Mouse (Mus musculus) embryonic stem cell, embryonic (primary cell): Measurements from ENCODE around the gene Lgals3bp.
"Not testable (repeated sequence)": the region's sequence is repeated elsewhere in the genome, so short reads cannot be mapped to it uniquely, and the experiment has no call there.

Experiments
- CTCF ChIA-PET, 4 experiments: fragments of 300-600 bp in 2 of 4; fragments of 350-600 bp in 2 of 4; sonication (Branson Sonifier 250); formaldehyde crosslinking; loops; one replicate each; lab custom pipeline; 2022; ENCODE audit warnings: inconsistent platforms in 2 of 4; lab: Charles Lee
- POLR2A ChIA-PET, 4 experiments: fragments of 300-600 bp in 2 of 4; fragments of 350-600 bp in 2 of 4; sonication (Branson Sonifier 250); formaldehyde crosslinking; loops; one replicate each; lab custom pipeline; 2022; ENCODE audit warnings: antibody characterized with exemption in 4 of 4, inconsistent platforms in 1 of 4; lab: Charles Lee

Lgals3bp gene

DNA sequence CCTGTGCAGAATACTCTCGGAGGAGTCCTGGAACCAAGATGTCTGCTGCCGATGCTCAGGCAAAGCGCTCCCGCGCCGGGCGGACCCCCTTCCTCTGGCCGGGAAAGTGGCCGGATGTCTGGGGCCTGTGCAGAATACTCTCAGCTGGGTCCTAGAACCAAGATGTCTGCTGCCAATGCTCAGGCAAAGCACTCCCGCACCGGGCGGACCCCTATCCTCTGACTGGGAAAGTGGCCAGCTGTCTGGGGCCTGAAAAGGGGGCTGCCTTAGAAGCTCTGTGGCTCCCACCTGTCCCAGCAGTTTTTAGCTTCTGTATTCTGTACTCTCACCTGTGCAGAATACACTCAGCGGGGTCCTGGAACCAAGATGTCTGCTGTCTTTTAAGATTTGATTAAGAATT is 14.1 kb downstream of the Lgals3bp start:
- CTCF ChIA-PET = interaction anchor here in 1 of 4 experiments (1.0 kb wide), 1 partner anchor 56 kb away, joined by 3 read pairs; no protein-coding TSS in a partner anchor
- POLR2A ChIA-PET = not testable (repeated sequence)

DNA sequence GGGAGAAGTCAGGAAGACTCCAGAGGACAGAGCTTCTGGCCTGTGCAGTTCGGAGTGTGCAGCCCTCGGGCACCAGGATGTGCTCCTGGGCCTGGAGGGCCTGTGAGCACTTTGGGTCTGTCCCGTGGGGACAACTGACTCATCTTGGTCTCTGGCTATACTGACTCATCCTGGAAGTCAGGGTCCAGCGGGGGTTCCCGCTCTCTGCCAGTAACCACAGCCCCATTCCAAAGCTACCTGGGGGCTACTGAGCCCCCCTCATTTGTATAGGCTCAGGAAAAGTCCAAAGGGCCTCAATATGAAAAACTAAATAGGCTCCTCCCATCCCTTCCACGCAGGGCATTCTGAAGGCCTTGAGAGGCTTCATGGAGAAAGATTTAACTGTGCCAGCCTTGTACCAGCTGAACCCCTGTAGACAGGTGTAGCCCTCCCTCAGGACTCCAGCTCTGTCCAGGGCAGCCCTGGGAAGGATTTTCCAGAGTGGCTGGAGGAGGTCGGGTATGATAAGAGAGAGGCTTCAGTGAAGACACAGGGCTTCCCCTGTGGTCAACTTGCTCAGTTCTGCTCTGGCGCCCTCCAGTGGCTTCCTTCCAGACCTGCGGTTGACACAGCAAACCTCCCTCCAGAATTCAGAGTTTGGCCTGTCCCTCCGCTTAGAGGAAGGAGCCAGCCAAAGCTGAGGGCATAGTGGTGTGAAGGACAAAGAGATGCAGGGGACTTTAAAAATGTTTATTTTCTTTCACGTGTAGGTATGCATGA is 22.5 kb downstream of the Lgals3bp start:
- ChIA-PET POLR2A (interaction anchor here in 1 of 4 experiments (0.7 kb wide), 1 partner anchor 47 kb away, joined by 3 read pairs; no protein-coding TSS in a partner anchor), CTCF (interaction anchor here (0.6 to 2.4 kb wide), 24 partner anchors 8 to 383 kb away, joined by 3 to 10 read pairs (median 3); partner anchors contain the start of gene Usp36 (in 1 of the 4))

DNA sequence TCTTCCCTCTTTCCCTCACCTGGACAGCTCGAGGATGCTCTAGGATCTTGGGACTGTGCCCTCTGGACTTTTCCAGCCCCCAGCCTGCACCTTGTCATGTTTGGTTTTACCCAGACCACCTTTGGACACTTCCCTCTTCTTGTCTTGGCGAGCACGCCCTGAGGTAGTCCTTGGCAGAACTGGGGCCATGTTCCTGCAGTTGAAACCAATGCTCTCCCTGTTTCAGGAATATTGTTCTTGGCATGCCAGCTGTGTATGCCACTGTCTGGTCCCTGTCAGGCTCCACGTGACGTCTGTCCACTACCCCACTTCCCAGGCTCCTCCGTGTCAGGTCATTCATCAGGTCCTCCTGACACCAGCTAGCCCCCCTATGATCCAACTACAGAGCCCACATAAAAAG is 23.2 kb downstream of the Lgals3bp start:
- ChIA-PET CTCF (interaction anchor here in 3 of 4 experiments (0.6 to 2.4 kb wide), 5 partner anchors 45 to 585 kb away, joined by 3 to 10 read pairs (median 5); no protein-coding TSS in a partner anchor), POLR2A (no interaction called here)

DNA sequence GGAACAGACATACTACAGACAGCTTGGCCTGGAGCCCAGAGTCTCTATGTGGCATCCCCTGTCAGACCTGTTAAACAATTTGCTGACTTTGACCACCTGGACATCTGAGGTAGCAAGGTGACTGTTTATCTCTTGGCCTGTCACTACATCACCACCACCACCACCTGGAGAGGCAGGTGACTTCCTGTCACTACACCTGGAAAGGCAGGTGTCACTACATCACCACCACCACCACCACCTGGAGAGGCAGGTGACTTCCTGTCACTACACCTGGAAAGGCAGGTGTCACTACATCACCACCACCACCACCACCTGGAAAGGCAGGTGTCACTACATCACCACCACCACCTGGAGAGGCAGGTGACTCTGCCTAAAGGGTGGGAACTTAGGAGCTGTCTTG is 25.6 kb downstream of the Lgals3bp start:
- POLR2A ChIA-PET = interaction anchor here in 1 of 4 experiments (0.5 kb wide), 1 partner anchor 243 kb away, joined by 3 read pairs; no protein-coding TSS in a partner anchor
- CTCF ChIA-PET = not testable (repeated sequence)

DNA sequence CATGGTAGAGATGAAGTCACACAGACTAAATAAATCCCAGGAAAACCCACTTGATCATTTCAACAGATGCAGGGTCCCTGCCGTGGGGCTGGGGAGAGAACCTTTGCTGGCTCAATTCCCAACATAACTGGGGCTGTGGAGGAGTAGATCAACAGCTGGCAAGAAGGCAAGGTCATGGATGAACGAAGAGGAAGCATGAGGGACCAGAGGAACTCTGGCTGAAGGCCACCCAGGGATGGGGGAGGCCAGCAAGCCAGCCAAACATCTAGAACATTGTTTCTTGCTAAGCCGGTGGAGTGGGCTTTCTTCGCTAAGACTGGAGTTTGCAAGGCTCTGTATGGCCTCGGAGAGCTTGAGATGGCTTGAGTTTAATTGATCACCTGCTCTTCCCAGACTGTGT is 26.0 kb downstream of the Lgals3bp start:
- POLR2A ChIA-PET = interaction anchor here in 2 of 4 experiments (0.5 to 0.6 kb wide), 2 partner anchors 243 to 844 kb away, joined by 3 to 4 read pairs; no protein-coding TSS in a partner anchor
- CTCF ChIA-PET = interaction anchor here in 2 of 4 experiments (0.5 to 0.6 kb wide), 2 partner anchors 1412 to 1564 kb away, joined by 3 to 4 read pairs; no protein-coding TSS in a partner anchor

DNA sequence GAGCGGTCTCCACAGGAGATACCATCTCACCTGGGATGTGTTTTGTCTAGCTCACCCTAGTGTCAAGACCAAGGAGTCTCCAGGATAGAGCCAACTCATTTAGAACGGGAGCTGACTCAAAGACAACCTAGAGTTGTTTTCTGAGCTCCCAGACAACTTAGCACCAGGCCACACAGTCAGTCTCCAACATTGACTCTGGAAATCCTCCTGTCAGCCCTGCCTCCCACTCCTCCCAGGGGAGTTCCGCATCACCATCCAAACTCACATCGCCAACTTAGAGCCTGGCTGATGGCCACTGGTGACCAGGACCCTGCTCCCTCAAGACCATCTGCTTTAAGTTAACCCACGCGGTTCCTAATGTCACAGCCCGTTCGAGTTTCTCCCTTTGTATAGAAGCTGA is 26.4 kb downstream of the Lgals3bp start:
- ChIA-PET POLR2A (interaction anchor here in 2 of 4 experiments (0.5 to 0.6 kb wide), 2 partner anchors 242 to 844 kb away, joined by 3 to 4 read pairs; no protein-coding TSS in a partner anchor), CTCF (interaction anchor here in 2 of 4 experiments (0.5 to 0.6 kb wide), 2 partner anchors 1412 to 1564 kb away, joined by 3 to 4 read pairs; no protein-coding TSS in a partner anchor)

DNA sequence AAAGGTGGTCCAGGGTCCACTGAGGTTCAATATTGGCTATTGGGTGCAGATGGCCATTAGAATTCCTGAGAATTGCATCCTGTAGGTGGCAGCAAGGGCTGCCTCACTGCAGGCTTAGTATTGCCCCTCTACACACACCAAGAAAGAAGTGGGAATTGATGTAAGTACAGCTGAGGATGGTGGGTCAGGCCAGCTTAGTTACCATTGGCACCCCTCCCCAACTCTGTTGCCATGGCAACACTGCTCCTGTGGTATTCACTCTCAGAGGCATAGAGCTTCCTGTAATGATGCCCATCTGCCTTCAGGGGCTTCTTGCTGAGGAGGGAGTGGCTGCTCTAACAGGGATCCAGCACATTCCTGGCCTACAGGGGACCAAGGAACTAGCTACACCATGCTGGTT is 26.9 kb downstream of the Lgals3bp start:
- ChIA-PET CTCF (interaction anchor here in 1 of 4 experiments (1.5 kb wide), 1 partner anchor 57 kb away, joined by 6 read pairs; no protein-coding TSS in a partner anchor), POLR2A (interaction anchor here in 1 of 4 experiments (0.6 kb wide), 1 partner anchor 845 kb away, joined by 4 read pairs; no protein-coding TSS in a partner anchor)

DNA sequence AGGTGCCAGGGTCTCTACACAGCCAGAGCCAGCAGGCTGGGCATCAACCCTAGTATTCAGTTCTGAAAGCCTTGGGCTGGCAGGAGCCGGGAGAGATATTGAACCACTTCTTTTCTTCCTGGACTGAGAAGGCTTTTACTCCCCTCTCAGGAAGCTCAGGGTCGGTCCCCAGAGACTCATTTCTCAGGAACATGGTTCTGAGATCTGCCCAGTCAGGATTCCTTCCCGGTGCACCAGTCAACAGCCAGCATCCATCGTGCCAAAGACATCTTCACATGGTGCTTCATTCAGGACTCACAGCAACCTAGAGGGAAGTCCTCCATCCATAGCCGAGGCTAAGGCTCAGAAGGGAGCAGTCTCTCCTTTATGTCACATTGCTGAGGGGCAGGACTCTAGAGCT is 27.4 kb downstream of the Lgals3bp start:
- POLR2A ChIA-PET = no interaction called here
- CTCF ChIA-PET = interaction anchor here in 2 of 4 experiments (0.7 to 1.5 kb wide), 2 partner anchors 56 to 458 kb away, joined by 3 to 6 read pairs; no protein-coding TSS in a partner anchor

DNA sequence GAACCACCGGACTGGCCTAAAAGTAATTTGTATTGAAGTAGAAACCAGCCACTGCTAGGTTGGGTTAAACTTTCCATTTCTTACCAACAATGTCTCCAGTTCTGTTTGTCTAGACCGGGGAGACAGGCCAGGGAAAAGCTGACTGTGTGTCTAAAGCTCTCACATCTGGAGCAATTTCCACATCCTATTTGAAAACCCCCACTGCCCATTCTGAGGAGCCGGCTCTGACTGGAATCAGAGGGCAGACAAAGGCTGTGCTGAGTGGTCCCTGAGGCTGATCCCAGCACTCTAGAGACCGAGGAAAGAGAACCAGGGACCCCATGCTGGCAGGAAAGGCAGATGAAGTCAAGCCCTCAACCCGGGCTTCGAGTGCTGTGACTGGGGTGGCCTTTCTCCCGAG is 29.3 kb downstream of the Lgals3bp start:
- ChIA-PET POLR2A (no interaction called here), CTCF (interaction anchor here in 1 of 4 experiments (1.0 kb wide), 1 partner anchor 71 kb away, joined by 3 read pairs; no protein-coding TSS in a partner anchor)

DNA sequence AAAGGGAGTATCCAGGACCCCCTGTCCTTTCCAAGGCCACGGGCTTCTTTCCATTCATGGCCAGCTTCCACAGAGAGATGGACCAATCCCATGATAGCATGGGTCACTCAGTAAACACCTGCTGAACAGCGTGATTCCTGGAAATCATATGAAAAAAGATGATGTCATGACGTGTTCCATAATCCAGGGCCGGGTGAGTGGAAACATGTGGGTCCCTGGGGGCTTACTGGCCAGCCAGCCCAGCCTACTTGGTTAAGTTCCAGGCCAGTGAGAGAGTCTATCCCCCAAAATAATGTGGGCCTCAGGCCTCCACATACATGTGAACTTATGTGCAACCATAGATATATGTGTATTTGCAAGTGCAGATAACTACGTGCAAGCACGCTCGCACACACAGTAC is 30.0 kb downstream of the Lgals3bp start:
- POLR2A ChIA-PET = no interaction called here
- CTCF ChIA-PET = interaction anchor here in 1 of 4 experiments (1.1 kb wide), 1 partner anchor 8 kb away, joined by 3 read pairs; no protein-coding TSS in a partner anchor

DNA sequence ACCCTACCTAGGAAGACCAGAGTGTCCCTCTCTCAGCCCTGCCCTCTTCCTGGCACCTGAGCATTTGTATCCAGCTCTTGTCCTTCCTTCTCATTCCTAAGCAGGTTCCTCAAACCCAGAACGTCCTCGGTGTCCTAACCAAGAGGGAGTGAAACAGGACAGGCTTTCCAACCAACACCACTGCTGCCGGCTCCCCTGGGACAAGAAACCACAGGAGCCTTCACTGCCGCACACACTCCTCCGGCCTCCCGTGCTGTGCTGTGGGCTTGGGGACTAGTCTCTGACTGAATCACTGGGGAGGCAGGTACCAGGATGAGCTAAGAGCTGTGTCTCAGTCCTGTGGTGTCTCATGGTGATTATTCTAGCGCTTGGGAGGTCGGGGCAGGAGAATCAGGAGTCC is 32.2 kb downstream of the Lgals3bp start:
- CTCF ChIA-PET = interaction anchor here in 3 of 4 experiments (0.6 to 2.5 kb wide), 4 partner anchors 51 to 587 kb away, joined by 3 to 9 read pairs (median 4); no protein-coding TSS in a partner anchor
- POLR2A ChIA-PET = interaction anchor here in 2 of 4 experiments (0.9 to 1.6 kb wide), 2 partner anchors 19 to 79 kb away, joined by 3 to 6 read pairs; partner anchors contain the start of gene Usp36 (in 1 of the 2)

DNA sequence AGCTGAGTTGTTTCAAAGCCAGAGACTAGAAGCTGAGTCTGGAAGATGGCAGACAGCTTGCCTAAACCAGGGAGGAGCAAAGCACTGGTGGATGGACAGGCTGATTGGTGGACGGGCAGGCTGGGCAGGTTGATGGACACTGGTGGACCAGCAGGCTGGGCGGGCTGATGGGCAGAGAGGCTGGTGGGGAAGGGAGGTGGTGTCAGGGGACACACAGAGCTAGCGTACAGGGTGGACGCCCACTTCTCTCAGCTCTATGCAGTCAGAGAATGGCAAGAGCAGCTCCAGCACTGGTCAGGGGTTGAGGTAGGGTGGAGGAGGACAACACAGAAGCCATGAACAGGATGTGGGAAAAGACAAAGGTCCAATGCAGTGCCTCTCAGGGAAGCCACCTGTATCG is 32.6 kb downstream of the Lgals3bp start:
- POLR2A ChIA-PET = interaction anchor here in 2 of 4 experiments (0.9 to 1.6 kb wide), 2 partner anchors 19 to 79 kb away, joined by 3 to 6 read pairs; partner anchors contain the start of gene Usp36 (in 1 of the 2)
- CTCF ChIA-PET = interaction anchor here in 3 of 4 experiments (0.5 to 2.5 kb wide), 5 partner anchors 51 to 586 kb away, joined by 3 to 9 read pairs (median 3); no protein-coding TSS in a partner anchor

DNA sequence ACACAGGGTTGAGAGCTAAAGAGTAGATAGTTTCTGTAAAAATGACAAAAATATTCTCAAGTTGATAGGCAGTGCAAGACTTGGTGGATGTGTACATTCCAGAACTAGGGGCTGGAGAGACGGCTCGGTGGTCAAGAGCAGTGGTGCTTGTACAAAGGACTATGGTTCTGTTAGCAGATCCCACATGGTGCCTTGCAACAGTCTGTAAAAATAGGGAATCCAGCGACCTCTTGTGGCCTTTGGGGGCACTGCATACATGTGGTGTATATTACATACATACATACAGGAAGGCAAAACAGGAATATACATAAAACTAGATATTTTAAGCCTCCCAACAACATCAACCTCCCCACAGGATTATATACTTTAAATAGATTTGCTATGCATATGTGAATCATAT is 33.6 kb downstream of the Lgals3bp start:
- ChIA-PET CTCF (interaction anchor here (0.7 to 2.5 kb wide), 5 partner anchors 12 to 50 kb away, joined by 3 to 9 read pairs (median 7); no protein-coding TSS in a partner anchor), POLR2A (interaction anchor here in 1 of 4 experiments (0.9 to 1.6 kb wide), 2 partner anchors 14 to 18 kb away, joined by 3 to 6 read pairs; no protein-coding TSS in a partner anchor)

DNA sequence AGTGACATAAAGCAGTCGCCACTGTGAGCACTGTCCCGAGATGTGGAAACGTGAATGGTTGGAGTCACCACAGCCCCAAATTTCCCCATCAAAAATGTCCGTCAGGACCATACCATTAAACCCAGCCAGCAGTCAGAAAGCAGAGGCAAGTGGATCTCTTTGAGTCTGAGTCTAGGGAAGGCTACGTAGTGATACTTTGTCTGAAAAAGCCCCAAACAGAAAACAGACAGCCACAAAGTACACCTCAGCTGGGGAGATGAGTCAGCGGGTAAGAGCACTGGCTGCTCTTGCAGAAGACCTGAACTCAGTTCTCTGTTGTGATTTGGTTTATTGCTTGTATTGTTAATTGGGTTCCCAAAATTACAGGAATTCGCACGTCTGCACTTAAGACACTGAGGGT is 35.3 kb downstream of the Lgals3bp start:
- POLR2A ChIA-PET = interaction anchor here in 2 of 4 experiments (0.9 to 1.3 kb wide), 2 partner anchors 107 to 118 kb away, joined by 3 read pairs; partner anchors contain the start of gene Cyth1 (in 1 of the 2)

DNA sequence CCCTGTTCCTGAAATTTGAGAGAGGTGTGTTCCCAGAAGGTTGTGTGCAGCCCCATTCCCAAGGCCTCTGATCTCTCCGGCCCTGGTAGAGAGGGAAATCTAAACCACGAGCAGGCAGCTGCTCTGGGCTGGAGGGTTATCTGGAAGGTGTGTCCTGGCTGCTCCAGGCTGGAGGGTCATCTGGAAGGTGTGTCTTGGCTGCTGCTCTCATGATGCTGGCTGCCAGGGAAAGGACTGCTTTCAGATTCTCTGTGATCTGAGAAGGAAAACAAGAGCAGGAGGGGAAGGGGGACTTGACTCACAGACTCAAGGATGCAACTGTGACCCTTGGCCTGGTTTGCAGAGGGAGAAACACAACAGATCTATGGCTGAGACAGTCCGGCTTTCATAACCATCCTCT is 35.8 kb downstream of the Lgals3bp start:
- POLR2A ChIA-PET = interaction anchor here in 2 of 4 experiments (0.9 to 1.3 kb wide), 2 partner anchors 107 to 118 kb away, joined by 3 read pairs; partner anchors contain the start of gene Cyth1 (in 1 of the 2)
- CTCF ChIA-PET = interaction anchor here in 3 of 4 experiments (0.5 to 1.4 kb wide), 3 partner anchors 48 to 85 kb away, joined by 3 to 6 read pairs (median 3); no protein-coding TSS in a partner anchor

More for the DNA sequence above, 35.3 kb downstream of the Lgals3bp start:
- CTCF ChIA-PET = interaction anchor here in 2 of 4 experiments (0.6 to 1.1 kb wide), 2 partner anchors 14 to 76 kb away, joined by 3 read pairs; no protein-coding TSS in a partner anchor

DNA sequence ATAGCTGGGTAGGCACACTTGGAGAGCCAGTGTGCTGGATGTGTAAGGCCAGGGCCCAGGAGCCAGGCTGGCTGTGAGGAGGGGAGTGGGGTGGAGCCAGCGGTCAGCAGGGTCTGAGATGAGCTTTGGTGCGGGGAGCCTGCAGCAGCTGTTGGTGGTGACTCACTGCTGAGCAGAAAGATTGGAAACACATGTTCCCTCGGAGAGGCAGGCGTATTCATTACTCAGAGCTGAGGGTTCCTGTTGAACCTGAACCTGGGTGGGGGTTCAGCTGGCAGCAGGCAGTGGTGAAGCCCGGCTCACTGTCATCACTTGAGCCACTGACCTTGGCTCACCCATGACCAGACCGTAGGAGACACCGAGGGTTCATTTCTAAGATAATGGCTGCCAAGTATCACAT is 36.7 kb downstream of the Lgals3bp start:
- ChIA-PET CTCF (interaction anchor here in 3 of 4 experiments (0.6 to 1.7 kb wide), 4 partner anchors 47 to 491 kb away, joined by 3 to 6 read pairs (median 4); no protein-coding TSS in a partner anchor), POLR2A (no interaction called here)

DNA sequence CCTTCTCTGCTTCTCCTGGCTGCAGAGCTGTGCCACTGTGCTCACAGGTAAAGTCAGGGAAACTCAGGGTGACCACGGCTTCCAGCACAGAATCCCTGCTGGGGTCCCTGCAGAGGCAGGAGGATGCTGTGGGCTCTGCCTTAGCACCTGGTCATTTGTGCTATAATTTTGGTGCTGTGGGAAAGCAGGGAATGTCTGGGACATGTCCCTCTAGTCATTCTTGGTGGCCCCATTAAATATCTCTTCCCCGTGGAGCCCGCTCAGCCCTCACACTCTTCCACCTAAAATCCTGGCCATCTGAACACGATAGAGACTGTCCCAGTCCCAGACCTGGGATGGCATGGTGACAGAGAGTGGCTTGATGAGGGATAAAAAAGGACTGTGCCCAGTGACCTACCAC is 37.9 kb downstream of the Lgals3bp start:
- CTCF ChIA-PET = interaction anchor here in 2 of 4 experiments (0.7 to 1.7 kb wide), 2 partner anchors 8 to 490 kb away, joined by 3 to 4 read pairs; no protein-coding TSS in a partner anchor
- POLR2A ChIA-PET = no interaction called here
